Mouse (Mus musculus) lung, adult 18-20 months (tissue): Measurements from ENCODE around the gene Ehbp1l1.

Source experiments
- DNase-seq, 2 experiments: peaks; one replicate each; pipeline ENCODE4 v3.0.0; 2022; ENCODE audit warnings: mixed read lengths in 2 of 2

Ehbp1l1 gene

GRCm38 (mm10) chr19:5725767-5726515 lies at the start of gene Ehbp1l1:
Ehbp1l1 (minus strand) TSS chr19:5726317.
- peak; percentile 78 to 83 for DNase-seq

DNA sequence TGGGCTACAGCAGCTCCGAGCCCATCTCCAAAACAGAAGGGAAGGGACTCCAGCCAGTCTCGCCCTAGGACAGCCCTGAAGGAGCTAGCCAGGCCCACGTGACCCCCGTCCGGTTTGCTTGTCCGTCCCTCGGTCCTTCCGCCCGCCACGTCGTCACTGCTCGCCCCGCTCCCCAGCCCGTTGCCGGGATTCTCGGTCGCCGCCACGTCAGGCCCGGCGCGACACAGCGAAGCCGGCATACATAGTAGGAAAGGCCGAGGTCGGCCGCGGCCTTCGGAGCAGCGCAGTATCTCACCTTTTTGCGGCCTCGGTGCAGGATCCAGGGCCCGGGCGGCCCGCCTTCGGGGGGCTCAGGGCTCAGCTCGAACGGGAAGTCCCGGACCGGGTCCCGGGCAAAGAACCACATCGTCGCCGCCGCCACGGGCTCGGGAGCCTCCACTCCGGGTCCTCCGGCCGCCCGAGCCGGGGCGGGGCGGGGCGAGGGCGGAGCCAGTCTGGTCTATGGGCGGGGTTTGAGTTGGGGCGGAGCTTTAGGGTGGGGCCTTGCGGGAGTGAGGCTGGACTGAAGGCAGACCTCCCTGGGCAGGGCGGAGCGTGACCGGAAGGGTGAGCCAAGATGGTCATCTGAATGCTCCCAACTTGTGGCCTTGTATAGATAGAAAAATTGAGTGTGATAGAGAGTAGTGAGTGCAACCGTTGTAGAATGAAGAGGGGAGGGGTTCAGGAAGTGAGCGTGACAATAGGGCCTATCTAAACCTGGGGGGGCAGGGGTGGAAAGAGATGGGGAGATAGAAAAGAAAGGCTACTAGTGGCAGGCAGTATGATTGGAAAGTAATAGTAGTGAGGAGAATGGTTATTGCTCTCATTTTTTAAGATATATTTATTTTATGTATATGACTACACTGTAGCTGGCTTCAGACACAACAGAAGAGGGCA lies 45.1 kb upstream of the Ehbp1l1 start, which contains the start of gene Scyl1:
Scyl1 (minus strand) TSS at position 495 of the 936 bp plus-strand sequence.
- peak; percentile 97 for DNase-seq

- no peak for DNase-seq
Measured at GRCm38 (mm10) chr19:5770311-5770710, 44.2 kb upstream of the Ehbp1l1 start.

- DNase-seq: no peak
Measured at GRCm38 (mm10) chr19:5767271-5767670, 41.2 kb upstream of the Ehbp1l1 start.

- no peak for DNase-seq
Measured at GRCm38 (mm10) chr19:5763163-5763562, 37.0 kb upstream of the Ehbp1l1 start.

GRCm38 (mm10) chr19:5758878-5759403 lies 32.8 kb upstream of the Ehbp1l1 start:
- DNase-seq: no peak

DNA sequence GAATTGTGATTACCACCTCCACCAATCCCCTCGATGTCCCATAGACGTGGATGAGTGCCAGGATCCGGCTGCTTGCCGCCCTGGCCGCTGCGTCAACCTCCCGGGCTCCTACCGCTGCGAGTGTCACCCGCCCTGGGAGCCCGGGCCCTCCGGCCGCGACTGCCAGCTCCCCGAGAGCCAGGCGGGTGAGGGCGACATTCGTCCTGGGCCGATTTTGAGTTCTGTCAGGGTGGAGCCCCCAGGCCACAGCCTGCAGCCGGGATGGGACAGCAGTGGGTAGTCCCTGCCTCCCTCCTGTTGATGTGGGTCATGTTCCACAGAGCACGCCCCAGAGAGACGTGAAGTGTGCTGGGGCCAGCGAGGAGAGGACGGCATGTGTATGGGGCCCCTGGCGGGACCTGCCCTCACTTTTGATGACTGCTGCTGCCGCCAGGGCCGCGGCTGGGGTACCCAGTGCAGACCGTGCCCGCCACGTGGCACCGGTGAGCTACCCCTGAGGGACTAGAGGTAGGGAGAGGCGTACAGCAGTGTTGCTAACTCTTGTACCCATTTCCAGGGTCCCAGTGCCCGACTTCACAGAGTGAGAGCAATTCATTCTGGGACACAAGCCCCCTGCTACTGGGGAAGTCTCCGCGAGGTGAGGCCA lies 31.0 kb upstream of the Ehbp1l1 start:
- DNase-seq: no peak

GRCm38 (mm10) chr19:5756321-5756985 lies 30.3 kb upstream of the Ehbp1l1 start:
- DNase-seq: no peak

DNA sequence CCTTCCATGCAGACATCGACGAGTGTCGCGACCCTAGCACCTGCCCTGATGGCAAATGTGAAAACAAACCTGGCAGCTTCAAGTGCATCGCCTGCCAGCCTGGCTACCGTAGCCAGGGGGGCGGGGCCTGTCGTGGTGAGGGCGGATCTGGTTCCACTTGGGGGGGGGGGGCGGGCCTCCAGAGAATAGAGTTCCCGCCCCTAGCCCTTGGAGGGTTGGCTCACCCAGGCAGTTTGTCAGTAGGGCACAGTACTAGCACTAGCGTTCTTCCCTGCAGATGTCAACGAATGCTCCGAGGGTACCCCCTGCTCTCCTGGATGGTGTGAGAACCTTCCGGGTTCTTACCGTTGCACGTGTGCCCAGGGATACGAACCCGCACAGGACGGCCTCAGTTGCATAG lies 25.6 kb upstream of the Ehbp1l1 start:
- peak; percentile 55 to 65 for DNase-seq

DNA sequence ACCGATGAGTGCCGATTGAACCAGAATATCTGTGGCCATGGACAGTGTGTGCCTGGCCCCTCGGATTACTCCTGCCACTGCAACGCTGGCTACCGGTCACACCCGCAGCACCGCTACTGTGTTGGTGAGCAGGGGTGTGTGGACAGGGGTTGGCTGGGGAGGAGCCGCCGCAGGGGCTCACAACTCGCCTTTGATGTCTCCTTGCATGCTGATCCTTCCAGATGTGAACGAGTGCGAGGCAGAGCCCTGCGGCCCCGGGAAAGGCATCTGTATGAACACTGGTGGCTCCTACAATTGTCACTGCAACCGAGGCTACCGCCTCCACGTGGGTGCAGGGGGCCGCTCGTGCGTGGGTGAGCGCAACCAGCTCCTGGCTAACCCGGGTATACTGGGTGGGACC lies 24.8 kb upstream of the Ehbp1l1 start:
- no peak for DNase-seq

GRCm38 (mm10) chr19:5749476-5749875 lies 23.4 kb upstream of the Ehbp1l1 start:
- no peak for DNase-seq

GRCm38 (mm10) chr19:5746907-5747363 lies 20.8 kb upstream of the Ehbp1l1 start:
- no peak for DNase-seq

DNA sequence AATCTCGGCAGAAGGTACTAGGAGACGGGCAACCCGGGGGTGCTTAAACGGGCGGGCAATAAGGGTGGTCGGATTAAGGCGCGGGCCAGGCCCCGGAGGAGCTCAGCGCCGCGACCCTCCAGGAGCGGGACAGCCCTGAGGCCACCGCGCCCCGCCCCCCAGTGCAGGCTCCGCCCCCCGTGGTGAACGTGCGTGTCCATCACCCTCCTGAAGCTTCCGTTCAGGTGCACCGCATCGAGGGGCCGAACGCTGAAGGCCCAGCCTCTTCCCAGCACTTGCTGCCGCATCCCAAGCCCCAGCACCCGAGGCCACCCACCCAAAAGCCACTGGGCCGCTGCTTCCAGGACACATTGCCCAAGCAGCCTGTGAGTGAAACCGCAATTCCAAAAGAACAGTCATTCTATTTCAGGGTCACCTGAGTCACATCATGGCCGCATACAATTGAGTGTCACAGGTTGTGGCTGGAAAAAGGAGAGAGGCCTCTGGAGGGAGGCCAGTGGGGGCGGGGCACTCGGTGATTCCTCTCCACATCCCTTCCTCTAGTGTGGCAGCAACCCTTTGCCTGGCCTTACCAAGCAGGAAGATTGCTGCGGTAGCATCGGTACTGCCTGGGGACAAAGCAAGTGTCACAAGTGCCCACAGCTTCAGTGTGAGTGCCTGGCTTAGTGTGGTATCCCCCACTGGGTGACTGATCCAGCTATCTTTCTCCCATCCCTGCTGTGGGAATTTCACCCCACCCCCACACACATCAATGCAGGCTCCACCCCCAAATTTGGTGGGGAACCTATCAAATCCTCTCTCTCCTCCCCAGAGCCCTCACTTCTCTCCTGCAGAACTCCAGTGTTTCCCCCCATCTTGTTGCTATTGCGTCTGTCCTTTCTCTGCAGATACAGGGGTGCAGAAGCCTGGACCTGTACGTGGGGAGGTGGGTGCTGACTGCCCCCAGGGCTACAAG lies 19.9 kb upstream of the Ehbp1l1 start:
- DNase-seq: no peak

- DNase-seq: peak in 1 of 2 experiments; percentile 11
Measured at GRCm38 (mm10) chr19:5743576-5743975, 17.5 kb upstream of the Ehbp1l1 start.

GRCm38 (mm10) chr19:5742241-5742641 lies 16.1 kb upstream of the Ehbp1l1 start:
- no peak for DNase-seq

- DNase-seq: peak; percentile 79 to 84
Measured at GRCm38 (mm10) chr19:5741641-5742240, 15.6 kb upstream of the Ehbp1l1 start.

GRCm38 (mm10) chr19:5740320-5741317 lies 14.5 kb upstream of the Ehbp1l1 start, which contains the start of gene Ltbp3:
Ltbp3 (plus strand) TSS chr19:5740904.
- peak; percentile 73 to 80 for DNase-seq

GRCm38 (mm10) chr19:5739446-5739845 lies 13.3 kb upstream of the Ehbp1l1 start:
- DNase-seq: no peak

GRCm38 (mm10) chr19:5734325-5734724 lies 8.2 kb upstream of the Ehbp1l1 start:
- no peak for DNase-seq
